Mouse (Mus musculus): ENCODE results near the gene Lgals7. TPM values are rescaled to one million over a fixed set of nuclear protein-coding genes. Genes with fewer than 3 reads are reported as not detected.

Gene Lgals7
- polyA plus RNA-seq, 1 experiment from 2014 or later, result 1.0 TPM

DNA sequence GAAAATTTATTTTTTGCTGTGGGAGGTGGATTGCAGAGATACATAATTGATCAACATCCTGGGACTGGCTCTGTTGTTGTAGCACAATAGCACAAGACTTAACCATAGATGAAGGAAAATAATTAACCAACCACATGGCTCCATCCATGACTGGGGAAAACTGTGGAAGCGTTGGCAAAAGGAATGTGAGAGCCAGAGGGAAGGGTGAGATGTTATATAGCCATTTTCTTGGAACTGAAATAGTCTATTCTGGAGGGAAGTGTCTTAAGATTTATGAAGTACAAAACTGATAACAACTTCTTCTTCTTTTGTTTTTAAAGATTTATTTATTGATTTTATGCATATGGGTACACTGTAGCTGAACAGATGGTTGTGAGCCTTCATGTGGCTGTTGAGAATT is 16.4 kb upstream of the Lgals7 start:
- Histone ChIP-seq H3K27ac (ENCODE audit: low read depth) (no peak overlapping the region), H3K36me3 (ENCODE audit: insufficient read depth) (no peaks in the 10 kb centered on the region), H3K27me3 (ENCODE audit: insufficient read depth, low read length) (no peaks in the 10 kb centered on the region), H3K4me1 (ENCODE audit: insufficient read depth) (no peaks in the 10 kb centered on the region), H3K4me3 (ENCODE audit: low read depth, low read length) (no peak overlapping the region), H3K9ac (no peak overlapping the region), H3K4me2 (no peak overlapping the region), H3K9me3 (ENCODE audit: low read depth, low read length) (0 out of 2 replicates have a peak, but pooled peaks cover 2% of the 10 kb centered on the region)
- no peak for TF ChIP-seq CTCF (IDR thresholded peaks at IDR 0.05; ENCODE audit: low read depth)
- peak; percentile 70 for ATAC-seq (ENCODE audit: insufficient read depth)
- DNase-seq, result peak; percentile 65
- WGBS, result 27% methylated on average over 1 of the region's 1 CpGs

DNA sequence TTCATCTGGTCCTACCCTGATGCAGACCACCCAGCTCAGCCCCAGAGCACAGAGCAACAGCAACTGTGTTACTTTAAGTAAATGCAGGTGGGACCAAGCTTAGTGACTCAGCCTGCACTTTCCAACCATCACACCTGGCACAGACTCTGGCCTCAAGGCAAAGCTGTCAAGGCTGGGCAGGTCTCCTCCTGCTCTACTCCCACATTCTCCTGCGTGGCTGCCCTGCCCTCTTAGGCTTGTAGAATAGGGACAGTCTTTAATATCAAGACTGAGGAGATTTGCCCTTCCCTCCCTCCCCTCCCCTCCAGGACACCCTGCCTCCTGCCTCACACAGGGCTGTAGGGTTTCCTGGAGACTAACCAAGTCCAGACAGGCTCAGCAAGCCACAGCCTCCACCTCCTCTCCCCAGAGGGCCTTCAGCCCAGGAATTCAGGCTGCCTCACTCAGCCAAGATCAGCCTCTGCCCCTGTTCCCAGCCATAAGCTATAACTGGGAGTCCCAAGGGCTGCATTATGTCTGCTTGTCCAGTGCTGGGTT is 13.9 kb upstream of the Lgals7 start:
- Histone ChIP-seq H3K4me1 (ENCODE audit: insufficient read depth) (no peaks in the 10 kb centered on the region), H3K9me3 (ENCODE audit: low read depth, low read length) (0 out of 2 replicates have a peak, but pooled peaks cover 2% of the 10 kb centered on the region), H3K9ac (no peak overlapping the region), H3K36me3 (ENCODE audit: insufficient read depth) (no peaks in the 10 kb centered on the region), H3K4me3 (ENCODE audit: low read depth, low read length) (no peak overlapping the region), H3K27me3 (ENCODE audit: insufficient read depth, low read length) (no peaks in the 10 kb centered on the region), H3K27ac (ENCODE audit: low read depth) (no peak overlapping the region), H3K4me2 (no peak overlapping the region)
- 62% methylated on average over 1 of the region's 1 CpGs for WGBS
- peak; percentile 11 for DNase-seq
- TF ChIP-seq CTCF (IDR thresholded peaks at IDR 0.05; ENCODE audit: low read depth), result no peak
- peak; percentile 56; the same call in 1 of the 2 replicates for ATAC-seq (ENCODE audit: insufficient read depth)

DNA sequence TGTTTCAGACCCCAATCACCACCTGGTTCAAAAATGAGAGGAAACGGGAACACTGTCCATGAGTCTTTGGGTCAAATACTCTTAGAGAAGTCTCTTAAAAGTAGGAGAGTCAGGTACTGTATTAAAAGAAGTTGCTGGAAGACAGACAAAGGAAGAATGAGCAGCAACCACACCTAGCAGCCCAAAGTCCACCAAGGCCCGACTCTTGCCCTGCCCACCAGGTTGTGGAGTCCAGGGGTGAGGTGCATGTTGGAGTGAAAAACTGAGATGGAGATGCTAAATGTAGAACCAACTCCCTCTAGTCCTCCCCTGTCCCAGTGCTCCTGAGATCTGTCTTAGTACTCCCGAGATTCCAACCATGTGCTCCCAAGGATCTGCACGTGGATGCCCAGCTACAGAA is 13.0 kb upstream of the Lgals7 start:
- 0 out of 2 replicates have a peak, but pooled peaks cover 2% of the 10 kb centered on the region for H3K9me3 ChIP-seq (ENCODE audit: low read depth, low read length)
- no peak for TF ChIP-seq CTCF (IDR thresholded peaks at IDR 0.05; ENCODE audit: low read depth)
- WGBS, result 72% methylated on average over 4 of the region's 4 CpGs
- H3K36me3 ChIP-seq (ENCODE audit: insufficient read depth), result no peaks in the 10 kb centered on the region
- H3K4me3 ChIP-seq (ENCODE audit: low read depth, low read length), result no peak overlapping the region
- H3K9ac ChIP-seq, result no peak overlapping the region
- H3K4me1 ChIP-seq (ENCODE audit: insufficient read depth), result no peaks in the 10 kb centered on the region
- no peak for DNase-seq
- no peak for ATAC-seq (ENCODE audit: insufficient read depth)
- no peak overlapping the region for H3K27ac ChIP-seq (ENCODE audit: low read depth)
- no peak overlapping the region for H3K4me2 ChIP-seq
- no peaks in the 10 kb centered on the region for H3K27me3 ChIP-seq (ENCODE audit: insufficient read depth, low read length)

DNA sequence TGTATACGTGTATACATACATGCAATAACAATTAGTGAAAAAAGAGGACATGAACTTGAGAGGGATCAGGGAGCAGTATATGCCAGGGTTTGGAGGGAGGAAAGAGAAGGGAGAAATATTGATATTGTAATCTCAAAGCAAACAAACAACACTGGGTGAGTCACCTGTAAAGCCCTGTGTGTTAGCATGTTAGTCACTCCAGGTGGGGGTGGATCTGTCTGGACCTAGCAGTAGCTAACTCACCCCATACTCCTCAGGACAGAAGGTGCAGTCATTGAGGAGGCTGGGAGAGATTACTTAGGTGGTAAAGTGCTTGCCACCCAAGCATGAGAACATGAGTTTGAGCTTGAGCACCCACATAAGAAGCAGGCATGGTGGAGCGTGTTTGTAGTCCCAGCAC is 3.7 kb upstream of the Lgals7 start:
- ATAC-seq (ENCODE audit: insufficient read depth) (no peak), DNase-seq (no peak)
- Histone ChIP-seq H3K27ac (ENCODE audit: low read depth) (no peak overlapping the region), H3K9me3 (ENCODE audit: low read depth, low read length) (0 out of 2 replicates have a peak, but pooled peaks cover 6% of the 10 kb centered on the region), H3K4me2 (no peak overlapping the region), H3K9ac (no peak overlapping the region), H3K4me1 (ENCODE audit: insufficient read depth) (peaks cover 8% of the 10 kb centered on the region; the same call in 1 of the 2 replicates), H3K4me3 (ENCODE audit: low read depth, low read length) (no peak overlapping the region), H3K27me3 (ENCODE audit: insufficient read depth, low read length) (no peaks in the 10 kb centered on the region), H3K36me3 (ENCODE audit: insufficient read depth) (no peaks in the 10 kb centered on the region)
- WGBS, result 75% methylated on average over 2 of the region's 2 CpGs
- TF ChIP-seq CTCF (IDR thresholded peaks at IDR 0.05; ENCODE audit: low read depth), result no peak

DNA sequence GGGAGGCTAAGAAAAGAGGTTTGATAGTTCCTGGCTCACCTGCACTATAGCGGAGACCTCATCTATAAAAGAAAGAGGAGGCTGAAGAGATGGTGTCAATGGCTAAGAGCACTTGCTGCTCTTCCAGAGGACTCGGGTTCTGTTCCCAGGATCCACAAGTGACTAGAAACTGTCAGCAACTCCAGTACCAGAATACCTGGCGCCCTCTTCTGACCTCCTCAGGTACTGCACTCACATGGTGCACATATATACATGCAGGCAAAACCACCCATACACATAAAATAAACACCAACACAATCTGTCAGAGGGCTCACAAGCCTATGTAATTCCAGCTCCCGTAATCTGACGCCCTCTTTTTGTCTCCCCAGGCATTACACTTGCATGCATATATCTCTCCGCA is 2.8 kb upstream of the Lgals7 start:
- H3K4me3 ChIP-seq (ENCODE audit: low read depth, low read length), result no peak overlapping the region
- no peaks in the 10 kb centered on the region for H3K27me3 ChIP-seq (ENCODE audit: insufficient read depth, low read length)
- peaks cover 8% of the 10 kb centered on the region; the same call in 1 of the 2 replicates for H3K4me1 ChIP-seq (ENCODE audit: insufficient read depth)
- ATAC-seq (ENCODE audit: insufficient read depth), result no peak
- no peak for DNase-seq
- 0 out of 2 replicates have a peak, but pooled peaks cover 6% of the 10 kb centered on the region for H3K9me3 ChIP-seq (ENCODE audit: low read depth, low read length)
- WGBS, result 87% methylated on average over 6 of the region's 6 CpGs
- peak; percentile 34 for TF ChIP-seq CTCF (IDR thresholded peaks at IDR 0.05; ENCODE audit: low read depth)
- no peaks in the 10 kb centered on the region for H3K36me3 ChIP-seq (ENCODE audit: insufficient read depth)
- H3K27ac ChIP-seq (ENCODE audit: low read depth), result no peak overlapping the region
- H3K4me2 ChIP-seq, result no peak overlapping the region
- no peak overlapping the region for H3K9ac ChIP-seq

DNA sequence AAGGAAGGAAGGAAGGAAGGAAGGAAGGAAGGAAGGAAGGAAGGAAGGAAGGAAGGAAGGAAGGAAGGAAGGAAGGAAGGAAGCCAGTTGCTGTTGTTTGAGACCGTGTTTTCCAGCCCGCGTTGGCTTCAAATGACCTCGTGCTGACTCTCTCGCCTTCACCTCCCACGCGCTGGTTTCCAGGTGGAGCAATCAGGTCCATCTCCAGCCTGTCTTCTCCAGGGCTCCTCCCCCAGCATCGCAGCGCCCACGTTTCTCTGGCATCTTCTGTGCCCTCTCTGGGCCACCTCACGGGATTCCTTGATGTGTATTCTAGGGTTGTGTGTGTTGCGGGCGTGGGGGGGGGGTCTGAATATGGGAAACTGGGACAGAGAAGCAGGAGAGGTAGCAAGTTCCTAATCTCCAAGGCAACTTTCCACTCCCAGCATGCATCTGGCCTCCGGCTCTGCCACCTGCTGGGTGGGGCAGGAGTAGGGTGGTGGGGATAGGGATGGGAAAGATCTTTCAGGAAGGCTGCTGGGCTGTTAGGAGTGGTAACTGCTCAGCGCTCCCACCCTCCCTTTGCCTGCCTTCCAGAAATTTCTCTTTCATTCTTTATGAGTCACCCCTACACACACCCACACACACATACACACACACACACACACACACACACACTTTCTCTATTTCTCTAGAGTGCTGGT is 695 bp upstream of the Lgals7 start:
- DNase-seq, result no peak
- no peak for TF ChIP-seq CTCF (IDR thresholded peaks at IDR 0.05; ENCODE audit: low read depth)
- WGBS, result 75% methylated on average over 15 of the region's 15 CpGs

DNA sequence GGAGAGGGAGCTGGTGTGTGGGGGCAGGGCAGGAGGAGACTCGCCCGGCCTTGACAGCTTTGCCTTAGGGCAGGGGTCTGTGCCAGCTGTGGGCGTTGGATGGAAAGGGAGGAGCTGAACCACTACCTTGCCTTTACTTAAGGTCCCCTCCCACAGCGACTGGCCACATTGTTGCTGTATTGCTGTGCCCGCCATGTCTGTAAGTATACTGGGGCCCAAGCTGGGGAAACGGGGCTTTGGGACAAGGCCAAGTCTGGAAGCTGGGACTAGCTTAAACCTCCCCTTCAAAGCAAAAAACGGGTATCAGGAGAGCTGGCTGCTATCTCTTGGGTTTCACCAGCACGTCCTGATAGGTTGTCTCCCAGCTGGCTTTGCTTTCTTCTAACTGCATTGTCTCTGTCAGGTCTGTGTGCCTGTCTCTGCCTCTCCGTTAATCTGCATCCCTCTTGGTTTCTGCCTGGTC is 666 bp downstream of the Lgals7 start:
- peak; percentile 62 for DNase-seq
- Histone ChIP-seq H3K36me3 (ENCODE audit: insufficient read depth) (no peaks in the 10 kb centered on the region), H3K4me3 (ENCODE audit: low read depth, low read length) (no peak overlapping the region), H3K9ac (no peak overlapping the region), H3K4me2 (peak overlapping the region; percentile 35), H3K27me3 (ENCODE audit: insufficient read depth, low read length) (no peaks in the 10 kb centered on the region), H3K4me1 (ENCODE audit: insufficient read depth) (peaks cover 8% of the 10 kb centered on the region; the same call in 1 of the 2 replicates), H3K9me3 (ENCODE audit: low read depth, low read length) (0 out of 2 replicates have a peak, but pooled peaks cover 6% of the 10 kb centered on the region), H3K27ac (ENCODE audit: low read depth) (0 out of 2 replicates have a peak overlapping the region, but pooled peaks have one; percentile 18)
- 38% methylated on average over 9 of the region's 9 CpGs for WGBS
- TF ChIP-seq CTCF (IDR thresholded peaks at IDR 0.05; ENCODE audit: low read depth), result no peak
- no peak for ATAC-seq (ENCODE audit: insufficient read depth)

More for the DNA sequence above, 695 bp upstream of the Lgals7 start:
- no peaks in the 10 kb centered on the region for H3K27me3 ChIP-seq (ENCODE audit: insufficient read depth, low read length)
- H3K36me3 ChIP-seq (ENCODE audit: insufficient read depth), result no peaks in the 10 kb centered on the region
- no peak overlapping the region for H3K9ac ChIP-seq
- ATAC-seq (ENCODE audit: insufficient read depth), result no peak
- H3K4me2 ChIP-seq, result no peak overlapping the region
- H3K27ac ChIP-seq (ENCODE audit: low read depth), result no peak overlapping the region
- no peak overlapping the region for H3K4me3 ChIP-seq (ENCODE audit: low read depth, low read length)
- peaks cover 8% of the 10 kb centered on the region; the same call in 1 of the 2 replicates for H3K4me1 ChIP-seq (ENCODE audit: insufficient read depth)
- 0 out of 2 replicates have a peak, but pooled peaks cover 6% of the 10 kb centered on the region for H3K9me3 ChIP-seq (ENCODE audit: low read depth, low read length)
